Mouse (Mus musculus) G1E (cell line): ENCODE measurements around the gene Cyb5d1. TPM values are rescaled to one million over a fixed set of nuclear protein-coding genes. Genes with fewer than 3 reads are reported as not detected.

Experiments used
- ATAC-seq: 2 replicates; pipeline ENCODE4 v1.8.0; 2016; ENCODE audit warnings: mild to moderate bottlenecking; ENCODE audit not compliant: insufficient number of reproducible peaks, poor library complexity, low FRiP score, severe bottlenecking; ENCODE audit errors: extremely low read depth
- DNase-seq: peaks from one replicate; pipeline ENCODE4 v3.0.0; 2012; ENCODE audit warnings: low spot score
- H3K27me3 ChIP-seq: 2 replicates; pipeline ENCODE4 v1.6.1; 2012; ENCODE audit warnings: mild to moderate bottlenecking, low read length, inconsistent platforms; ENCODE audit not compliant: insufficient read depth
- H3K36me3 ChIP-seq: replicated peaks from 2 replicates; pipeline ENCODE3; 2012; ENCODE audit warnings: mild to moderate bottlenecking, inconsistent platforms
- H3K4me1 ChIP-seq: 2 replicates; pipeline ENCODE4 v1.6.1; 2012; ENCODE audit warnings: low read depth, low read length, inconsistent platforms, mixed read lengths; ENCODE audit not compliant: insufficient read depth
- H3K4me3 ChIP-seq: 2 replicates; pipeline ENCODE4 v1.5.1; 2012; ENCODE audit warnings: low read depth, mild to moderate bottlenecking, inconsistent platforms, low read length, moderate library complexity, mixed read lengths
- H3K9me3 ChIP-seq: replicated peaks from 2 replicates; pipeline ENCODE4 v1.6.1; 2012; ENCODE audit warnings: inconsistent platforms
- CTCF ChIP-seq: IDR thresholded peaks from 2 replicates; pipeline ENCODE4 v1.5.1; 2012; ENCODE audit warnings: low read depth, low read length, inconsistent platforms, mixed read lengths
- GATA1 ChIP-seq: IDR thresholded peaks from 2 replicates; pipeline ENCODE4 v1.6.1; 2012; ENCODE audit warnings: borderline replicate concordance, low read length, inconsistent platforms, mixed read lengths
- GATA2 ChIP-seq: IDR thresholded peaks from 2 replicates; pipeline ENCODE4 v1.6.1; 2012; ENCODE audit warnings: low read depth, low read length, inconsistent platforms, borderline replicate concordance
- POLR2AphosphoS5 ChIP-seq: IDR thresholded peaks from 2 replicates; pipeline ENCODE4 v1.6.1; 2012; ENCODE audit warnings: low read depth, low read length, inconsistent platforms; ENCODE audit not compliant: insufficient replicate concordance
- TAL1 ChIP-seq: conservative IDR thresholded peaks from 2 replicates; pipeline ENCODE4 v1.6.1; 2012; ENCODE audit warnings: low read depth, low read length, inconsistent platforms, mixed read lengths
- polyA plus RNA-seq: library from polyadenylated mRNA; stranded (reverse); fragments of >175 nt; gene quantifications from 2 replicates; pipeline ENCODE4 v1.2.3, GENCODE M21; 2012
- total RNA-seq, 2 experiments: library from RNA; stranded (forward) in 1 of 2; stranded (reverse) in 1 of 2; fragments of 200-1000 nt in 1 of 2; fragments of >200 nt in 1 of 2; fragmentation: Nextera tagmentation in 1 of 2; gene quantifications; 2 replicates each; pipeline ENCODE4 v1.2.3; 2014 to 2017

Cyb5d1 gene
- total and polyA plus RNA-seq, 3 experiments: 9.1 to 36.0 (median 24.0) TPM

DNA sequence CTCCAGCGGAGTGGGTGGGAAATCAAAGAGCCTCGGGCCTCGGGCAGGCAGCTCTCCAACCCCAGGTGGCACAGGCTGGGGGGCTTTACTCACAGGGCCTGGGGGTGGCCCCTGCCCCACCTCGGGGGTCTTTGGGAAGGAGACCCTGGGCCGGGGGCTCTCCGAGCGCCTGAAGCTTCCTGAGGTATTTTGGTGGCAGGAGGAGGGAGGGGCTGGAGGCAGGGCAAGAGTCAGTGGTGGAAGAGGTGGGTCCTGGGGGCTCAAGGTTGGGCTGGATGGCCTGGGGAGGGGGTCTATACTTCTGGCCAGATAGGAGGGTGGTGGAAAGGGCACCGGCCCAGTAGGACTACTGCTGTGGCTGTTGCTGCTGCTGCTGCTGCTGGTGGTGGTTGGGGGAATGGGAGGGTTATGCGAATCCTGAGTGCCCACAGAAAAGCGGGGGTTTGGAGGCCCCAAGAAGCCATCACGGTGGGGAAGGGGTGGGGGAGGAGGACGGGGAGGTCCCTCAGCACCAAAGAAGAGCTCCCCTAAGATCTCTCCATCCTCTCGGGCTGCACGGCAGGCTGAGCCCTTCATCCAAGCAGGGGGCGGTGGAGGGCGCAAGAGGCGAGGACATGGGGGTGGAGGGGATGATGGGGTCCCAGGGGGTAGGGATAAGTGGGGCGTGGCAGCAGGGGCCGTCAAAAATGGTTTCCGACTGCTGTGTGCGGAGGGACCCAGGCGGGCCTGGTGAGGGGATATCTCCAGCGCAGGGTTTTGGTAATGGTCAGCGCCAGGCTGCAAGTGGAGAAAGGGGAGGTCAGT lies 10.2 kb upstream of the Cyb5d1 start:
- Histone ChIP-seq H3K36me3 (peaks cover 78% of the 10 kb centered on the region), H3K4me1 (peaks cover 72% of the 10 kb centered on the region), H3K27me3 (no peaks in the 10 kb centered on the region), H3K9me3 (peaks cover 5% of the 10 kb centered on the region; the same call in 1 of the 2 replicates), H3K4me3 (no peak overlapping the region)
- no peak for DNase-seq
- TF ChIP-seq GATA1 (no peak), CTCF (no peak), GATA2 (no peak), POLR2AphosphoS5 (no peak), TAL1 (no peak)
- ATAC-seq: no peak

DNA sequence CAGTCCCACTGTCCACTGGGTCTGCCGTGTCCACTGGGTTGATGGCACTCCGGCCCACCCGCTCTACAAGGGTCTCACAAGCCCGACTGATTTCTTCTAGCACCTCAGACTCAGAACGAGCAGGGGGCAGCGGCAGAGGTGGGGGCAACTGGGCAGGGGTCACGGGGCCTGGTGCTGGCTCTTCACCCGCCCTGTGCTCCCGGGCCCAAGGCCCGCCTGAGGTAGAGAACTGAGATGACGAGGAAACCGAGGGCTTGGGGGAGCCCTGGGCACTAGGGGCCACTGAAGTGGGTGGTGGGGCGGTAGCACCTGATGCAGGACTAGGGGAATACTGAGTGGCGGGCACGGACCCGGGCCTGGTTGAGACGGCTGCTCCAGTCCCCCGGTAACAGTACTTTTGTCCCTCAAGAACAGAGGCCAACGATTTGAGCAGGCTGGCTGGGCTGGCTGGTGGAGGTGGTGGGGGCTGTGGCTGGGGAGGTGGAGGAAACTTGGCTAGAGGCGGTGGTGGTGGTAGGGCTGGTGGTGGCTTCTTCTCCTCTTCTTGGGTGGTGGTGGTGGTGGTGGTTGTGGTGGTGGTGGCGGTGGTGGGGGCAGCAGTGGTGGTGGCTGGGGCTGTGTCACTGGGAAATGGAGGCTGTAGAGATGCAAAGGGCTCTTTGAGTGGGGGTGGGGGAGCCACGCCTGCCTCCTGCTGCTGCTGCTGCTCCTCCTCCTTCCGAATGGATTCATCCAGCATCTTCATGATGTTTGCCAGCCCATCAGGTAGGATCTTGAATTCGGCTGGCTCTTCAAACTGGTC lies 9.4 kb upstream of the Cyb5d1 start:
- peaks cover 86% of the 10 kb centered on the region for H3K36me3 ChIP-seq

DNA sequence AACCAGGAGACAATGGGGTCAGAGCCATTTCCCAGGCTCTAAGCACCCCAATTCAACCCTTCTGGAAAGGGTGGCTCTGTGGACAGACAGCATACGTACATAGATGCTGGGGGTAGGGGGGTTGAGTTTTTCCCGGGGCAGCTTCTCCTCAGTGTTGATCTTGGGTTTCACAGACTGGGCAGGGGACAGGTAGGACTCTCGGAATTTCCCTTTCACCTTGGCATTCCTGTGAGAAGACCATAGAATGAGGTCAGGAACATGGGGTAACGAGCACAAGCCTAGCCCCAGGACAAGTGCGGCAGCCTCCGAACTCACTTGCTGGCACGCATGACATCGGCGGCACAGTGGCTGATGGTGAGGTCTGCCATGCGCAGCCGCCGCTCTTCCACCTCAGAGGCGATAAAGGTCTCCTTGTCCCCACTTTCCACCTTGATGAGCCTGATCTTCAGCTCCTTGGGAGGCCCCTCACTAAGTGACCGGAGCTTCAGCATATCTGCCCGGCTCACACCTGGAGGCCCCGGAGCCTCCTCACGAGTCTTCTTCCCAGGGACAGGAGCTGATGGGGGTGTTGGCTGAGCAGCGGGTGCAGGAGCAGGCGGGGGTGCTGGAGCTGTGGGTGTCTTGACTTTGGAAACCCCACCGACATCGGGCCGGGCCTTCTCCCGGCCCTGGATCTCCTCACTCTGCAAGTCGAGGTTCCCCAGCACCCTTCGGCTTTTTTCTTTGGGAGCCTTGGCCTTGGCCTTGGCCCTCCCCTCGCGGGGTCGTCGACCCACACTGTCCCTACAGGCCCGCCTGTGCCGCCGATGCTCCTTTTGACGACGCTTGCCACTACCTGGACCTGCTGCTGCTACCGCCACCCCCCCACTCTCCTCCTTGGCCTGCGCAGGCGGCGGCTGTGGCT lies 8.5 kb upstream of the Cyb5d1 start:
- ATAC-seq (no peak), DNase-seq (no peak)
- Histone ChIP-seq H3K4me1 (peaks cover 65% of the 10 kb centered on the region), H3K36me3 (peaks cover 93% of the 10 kb centered on the region), H3K27me3 (no peaks in the 10 kb centered on the region), H3K9me3 (peaks cover 8% of the 10 kb centered on the region), H3K4me3 (no peak overlapping the region)
- no peak for TF ChIP-seq GATA1
- TF ChIP-seq TAL1: no peak
- TF ChIP-seq GATA2: no peak
- no peak for TF ChIP-seq CTCF
- TF ChIP-seq POLR2AphosphoS5: no peak

More for the DNA sequence above, 9.4 kb upstream of the Cyb5d1 start:
- Histone ChIP-seq H3K4me3 (no peak overlapping the region; the same call in 1 of the 2 replicates), H3K4me1 (peaks cover 70% of the 10 kb centered on the region), H3K27me3 (no peaks in the 10 kb centered on the region), H3K9me3 (peaks cover 7% of the 10 kb centered on the region)
- DNase-seq: no peak
- ATAC-seq: no peak
- no peak for TF ChIP-seq GATA2
- no peak for TF ChIP-seq TAL1
- no peak for TF ChIP-seq POLR2AphosphoS5
- no peak for TF ChIP-seq GATA1
- TF ChIP-seq CTCF: no peak

DNA sequence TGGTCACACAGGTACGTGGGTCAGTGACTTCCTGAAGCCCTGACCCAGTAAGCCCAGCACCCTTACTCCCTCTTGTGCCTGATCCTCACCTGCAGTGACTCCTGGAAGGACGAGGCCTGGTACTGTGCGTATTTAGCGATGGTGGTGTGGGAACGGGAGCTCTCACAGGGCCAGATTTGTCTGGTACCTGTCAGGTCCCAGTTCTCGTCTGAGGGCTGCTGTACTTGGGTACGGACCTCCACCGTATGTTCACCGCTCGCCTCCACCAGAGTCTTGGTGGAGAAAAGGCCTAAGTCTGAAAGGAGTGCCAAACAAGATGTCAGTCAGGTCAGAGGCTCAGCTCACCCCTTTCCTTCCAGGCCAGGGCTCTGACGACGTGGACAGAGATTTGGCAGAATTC lies 6.6 kb upstream of the Cyb5d1 start:
- no peak overlapping the region for H3K4me3 ChIP-seq
- H3K4me1 ChIP-seq: peaks cover 61% of the 10 kb centered on the region
- H3K36me3 ChIP-seq: peaks cover 97% of the 10 kb centered on the region
- ATAC-seq (no peak), DNase-seq (no peak)
- TF ChIP-seq CTCF (no peak), POLR2AphosphoS5 (no peak)
- H3K27me3 ChIP-seq: no peaks in the 10 kb centered on the region
- peaks cover 8% of the 10 kb centered on the region for H3K9me3 ChIP-seq

DNA sequence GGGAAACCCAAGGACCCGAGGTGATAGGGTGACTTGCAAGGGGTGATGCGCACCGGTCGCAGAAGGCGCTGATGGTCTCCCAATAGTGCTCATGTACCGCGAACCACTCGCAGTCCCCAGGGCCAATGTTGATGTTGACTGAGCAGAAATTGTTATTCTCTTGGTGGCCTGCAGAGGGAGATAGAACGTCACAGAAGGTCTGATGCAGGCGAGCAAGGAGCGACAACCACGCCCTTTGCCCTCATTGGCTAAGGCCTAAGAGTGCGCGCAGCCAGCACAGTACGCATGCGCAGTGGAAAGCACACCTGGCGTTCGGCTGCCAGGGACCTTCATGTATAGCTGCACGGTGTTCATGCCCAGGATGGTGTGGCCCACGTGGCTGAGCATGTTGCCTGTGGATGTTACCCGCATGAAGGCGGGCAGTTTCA lies 5.8 kb upstream of the Cyb5d1 start:
- peak; percentile 69 for DNase-seq
- H3K9me3 ChIP-seq: peaks cover 8% of the 10 kb centered on the region
- peaks cover 60% of the 10 kb centered on the region for H3K4me1 ChIP-seq
- H3K36me3 ChIP-seq: peaks cover 95% of the 10 kb centered on the region
- ATAC-seq: peak; percentile 74
- TF ChIP-seq CTCF: peak; percentile 80
- TF ChIP-seq GATA2: no peak
- H3K4me3 ChIP-seq: peak overlapping the region; percentile 55
- H3K27me3 ChIP-seq: no peaks in the 10 kb centered on the region
